Mouse (Mus musculus) G1E (cell line): ENCODE results near the gene Ncam2.
"Not testable (repeated sequence)": the region's sequence is repeated elsewhere in the genome, so short reads cannot be mapped to it uniquely, and the experiment has no call there.

Experiments used
- CTCF ChIP-seq: IDR thresholded peaks from 2 replicates; pipeline ENCODE4 v1.5.1; 2012; ENCODE audit warnings: low read depth, low read length, inconsistent platforms, mixed read lengths
- GATA1 ChIP-seq: IDR thresholded peaks from 2 replicates; pipeline ENCODE4 v1.6.1; 2012; ENCODE audit warnings: borderline replicate concordance, low read length, inconsistent platforms, mixed read lengths

DNA sequence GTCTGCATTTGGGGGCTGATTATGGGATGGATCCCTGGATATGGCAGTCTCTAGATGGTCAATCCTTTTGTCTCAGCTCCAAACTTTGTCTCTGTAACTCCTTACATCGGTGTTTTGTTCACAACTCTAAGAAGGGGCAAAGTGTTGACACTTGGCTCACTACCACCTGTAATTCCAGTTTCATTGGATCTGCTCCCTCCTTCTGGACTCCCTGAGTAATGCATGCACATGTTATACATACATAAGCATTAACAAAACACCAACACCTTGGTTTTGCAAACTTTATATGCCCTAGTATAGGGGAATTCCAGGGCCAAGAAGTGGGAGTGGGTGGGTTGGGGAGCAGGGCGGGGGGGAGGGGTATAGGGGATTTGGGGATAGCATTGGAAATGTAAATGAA is 262.2 kb downstream of the Ncam2 start:
- TF ChIP-seq CTCF, GATA1: not testable (repeated sequence)
